Mouse (Mus musculus) heart, adult 2 months (tissue): Measurements from ENCODE around the gene Cldn18.

Source experiments
- CTCF ChIP-seq: fragments of 200-600 bp; IDR thresholded peaks from 2 replicates; pipeline ENCODE4 v1.8.1; 2022; ENCODE audit warnings: antibody characterized with exemption, mild to moderate bottlenecking, moderate library complexity
- EP300 ChIP-seq: fragments of 200-500 bp; IDR thresholded peaks from 2 replicates; pipeline ENCODE4 v1.6.1; 2011; ENCODE audit warnings: low read depth, low read length, control low read depth; ENCODE audit not compliant: insufficient read depth
- POLR2A ChIP-seq: fragments of 200-500 bp; IDR thresholded peaks from 2 replicates; pipeline ENCODE4 v1.6.1; 2011; ENCODE audit warnings: mild to moderate bottlenecking, low read depth, low read length, control low read depth; ENCODE audit not compliant: insufficient read depth

GRCm38 (mm10) chr9:99703711-99704110 is 13.4 kb downstream of the Cldn18 start:
- no peak for TF ChIP-seq CTCF
- TF ChIP-seq EP300, result no peak
- TF ChIP-seq POLR2A, result no peak
